Mouse (Mus musculus): ENCODE data around the gene Pik3cd.

Gene Pik3cd

GRCm38 (mm10) chr4:149724916-149725470, 22.6 kb upstream of the Pik3cd start:
- no peak for DNase-seq (ENCODE audit: low read depth)

- no peak for DNase-seq (ENCODE audit: low read depth)
Measured at GRCm38 (mm10) chr4:149723855-149724731, 21.7 kb upstream of the Pik3cd start.

- no peak for DNase-seq (ENCODE audit: low read depth)
Measured at GRCm38 (mm10) chr4:149723021-149723390, 20.6 kb upstream of the Pik3cd start.

GRCm38 (mm10) chr4:149722104-149723020, 20.0 kb upstream of the Pik3cd start:
- no peak for DNase-seq (ENCODE audit: low read depth)

GRCm38 (mm10) chr4:149721163-149721562, 18.8 kb upstream of the Pik3cd start:
- DNase-seq (ENCODE audit: low read depth), result no peak

- no peak for DNase-seq (ENCODE audit: low read depth)
Measured at GRCm38 (mm10) chr4:149719686-149720085, 17.3 kb upstream of the Pik3cd start.

- no peak for DNase-seq (ENCODE audit: low read depth)
Measured at GRCm38 (mm10) chr4:149714542-149714941, 12.2 kb upstream of the Pik3cd start.

- no peak for DNase-seq (ENCODE audit: low read depth)
Measured at GRCm38 (mm10) chr4:149711955-149712354, 9.6 kb upstream of the Pik3cd start.

- DNase-seq (ENCODE audit: low read depth), result no peak
Measured at GRCm38 (mm10) chr4:149711485-149711884, 9.1 kb upstream of the Pik3cd start.

GRCm38 (mm10) chr4:149710510-149710909, 8.1 kb upstream of the Pik3cd start:
- DNase-seq (ENCODE audit: low read depth), result peak; percentile 83

GRCm38 (mm10) chr4:149705941-149706340, 3.6 kb upstream of the Pik3cd start:
- no peak for DNase-seq (ENCODE audit: low read depth)

GRCm38 (mm10) chr4:149705298-149705697, 2.9 kb upstream of the Pik3cd start:
- DNase-seq (ENCODE audit: low read depth), result no peak

- no peak for DNase-seq (ENCODE audit: low read depth)
Measured at GRCm38 (mm10) chr4:149701426-149702209, 753 bp downstream of the Pik3cd start.

- DNase-seq (ENCODE audit: low read depth), result no peak
Measured at GRCm38 (mm10) chr4:149699953-149700352, 2.4 kb downstream of the Pik3cd start.

GRCm38 (mm10) chr4:149698197-149698821, 4.1 kb downstream of the Pik3cd start:
- DNase-seq (ENCODE audit: low read depth), result no peak

- no peak for DNase-seq (ENCODE audit: low read depth)
Measured at GRCm38 (mm10) chr4:149697506-149698196, 4.7 kb downstream of the Pik3cd start.

GRCm38 (mm10) chr4:149696189-149696971, 6.0 kb downstream of the Pik3cd start:
- no peak for DNase-seq (ENCODE audit: low read depth)

- no peak for DNase-seq (ENCODE audit: low read depth)
Measured at GRCm38 (mm10) chr4:149691368-149691767, 11.0 kb downstream of the Pik3cd start.

GRCm38 (mm10) chr4:149690828-149691280, 11.5 kb downstream of the Pik3cd start:
- no peak for DNase-seq (ENCODE audit: low read depth)

All from c-Kit-positive CD71-negative TER-119-negative erythroid progenitor cells, embryonic 14.5 days (primary cell).